Mouse (Mus musculus) megakaryocyte, embryonic 14.5 days (primary cell): ENCODE measurements around the gene Shisal2a. TPM values are rescaled to one million over a fixed set of nuclear protein-coding genes. Genes with fewer than 3 reads are reported as not detected.

Experiments used
- H3K27me3 ChIP-seq: replicated peaks from 2 replicates; pipeline ENCODE3; 2012; ENCODE audit warnings: inconsistent platforms
- H3K36me3 ChIP-seq: replicated peaks from 2 replicates; pipeline ENCODE3; 2012; ENCODE audit warnings: low read length, inconsistent platforms, mixed read lengths
- H3K4me1 ChIP-seq: 2 replicates; pipeline ENCODE4 v1.6.1; 2012; ENCODE audit warnings: inconsistent platforms
- H3K4me3 ChIP-seq: replicated peaks from 2 replicates; pipeline ENCODE3; 2012; ENCODE audit warnings: moderate library complexity, mild to moderate bottlenecking, inconsistent platforms
- H3K9me3 ChIP-seq: 2 replicates; pipeline ENCODE4 v1.6.1; 2012; ENCODE audit warnings: inconsistent platforms
- FLI1 ChIP-seq: IDR thresholded peaks from 2 replicates; pipeline ENCODE4 v1.6.1; 2012; ENCODE audit warnings: low read length, inconsistent platforms, mixed read lengths
- GATA1 ChIP-seq: IDR thresholded peaks from 3 replicates; pipeline ENCODE4 v1.6.1; 2012; ENCODE audit warnings: mixed read lengths, low read length, inconsistent platforms, borderline replicate concordance
- polyA plus RNA-seq: library from polyadenylated mRNA; stranded (reverse); fragments of >175 nt; gene quantifications from 2 replicates; pipeline ENCODE4 v1.2.3, GENCODE M21; 2012; ENCODE audit warnings: low replicate concordance; ENCODE audit not compliant: insufficient read depth

Gene Shisal2a
- not detected in 2 replicates for polyA plus RNA-seq

GRCm38 (mm10) chr4:108383183-108383714 is at the start of gene Shisal2a:
Shisal2a (minus strand) TSS chr4:108383349.
- Histone ChIP-seq H3K27me3 (peaks cover 75% of the 10 kb centered on the region), H3K4me1 (peaks cover 76% of the 10 kb centered on the region), H3K9me3 (no peaks in the 10 kb centered on the region; the same call in 1 of the 2 replicates), H3K36me3 (no peaks in the 10 kb centered on the region), H3K4me3 (peak within 1 kb of the TSS; percentile 90)
- no peak for TF ChIP-seq FLI1
- no peak for TF ChIP-seq GATA1

GRCm38 (mm10) chr4:108431561-108431936 is 48.4 kb upstream of the Shisal2a start:
- Histone ChIP-seq H3K27me3 (peaks cover 37% of the 10 kb centered on the region), H3K4me3 (no peak overlapping the region), H3K9me3 (no peaks in the 10 kb centered on the region), H3K4me1 (peaks cover 29% of the 10 kb centered on the region), H3K36me3 (no peaks in the 10 kb centered on the region)
- no peak for TF ChIP-seq FLI1
- TF ChIP-seq GATA1 = no peak

- TF ChIP-seq FLI1 (no peak), GATA1 (no peak)
These were observed 47.8 kb upstream of the Shisal2a start for GRCm38 (mm10) chr4:108430656-108431560.

GRCm38 (mm10) chr4:108428341-108428721 is 45.2 kb upstream of the Shisal2a start:
- TF ChIP-seq FLI1 (no peak), GATA1 (no peak)
- Histone ChIP-seq H3K9me3 (no peaks in the 10 kb centered on the region), H3K36me3 (no peaks in the 10 kb centered on the region), H3K4me1 (peaks cover 17% of the 10 kb centered on the region), H3K4me3 (no peak overlapping the region), H3K27me3 (peaks cover 43% of the 10 kb centered on the region)

More at GRCm38 (mm10) chr4:108430656-108431560, 47.8 kb upstream of the Shisal2a start:
- Histone ChIP-seq H3K4me1 (peaks cover 29% of the 10 kb centered on the region), H3K4me3 (no peak overlapping the region), H3K27me3 (peaks cover 44% of the 10 kb centered on the region), H3K9me3 (no peaks in the 10 kb centered on the region), H3K36me3 (no peaks in the 10 kb centered on the region)

GRCm38 (mm10) chr4:108427719-108428340 is 44.7 kb upstream of the Shisal2a start:
- TF ChIP-seq FLI1 (no peak), GATA1 (no peak)
- H3K27me3 ChIP-seq = peaks cover 42% of the 10 kb centered on the region
- H3K36me3 ChIP-seq = no peaks in the 10 kb centered on the region
- H3K4me3 ChIP-seq = no peak overlapping the region
- no peaks in the 10 kb centered on the region for H3K9me3 ChIP-seq
- H3K4me1 ChIP-seq = peaks cover 17% of the 10 kb centered on the region

GRCm38 (mm10) chr4:108424587-108424986 is 41.4 kb upstream of the Shisal2a start:
- H3K4me3 ChIP-seq = no peak overlapping the region
- no peaks in the 10 kb centered on the region for H3K36me3 ChIP-seq
- H3K4me1 ChIP-seq = peaks cover 12% of the 10 kb centered on the region
- TF ChIP-seq FLI1 (no peak), GATA1 (no peak)
- H3K9me3 ChIP-seq = peaks cover 5% of the 10 kb centered on the region; the same call in 1 of the 2 replicates
- H3K27me3 ChIP-seq = peaks cover 25% of the 10 kb centered on the region

GRCm38 (mm10) chr4:108407621-108408020 is 24.5 kb upstream of the Shisal2a start:
- Histone ChIP-seq H3K9me3 (peaks cover 5% of the 10 kb centered on the region), H3K36me3 (no peaks in the 10 kb centered on the region), H3K27me3 (peaks cover 49% of the 10 kb centered on the region), H3K4me3 (no peak overlapping the region), H3K4me1 (peaks cover 23% of the 10 kb centered on the region)
- no peak for TF ChIP-seq GATA1
- no peak for TF ChIP-seq FLI1

GRCm38 (mm10) chr4:108406861-108407401 is 23.8 kb upstream of the Shisal2a start, which contains the start of gene Gpx7:
Gpx7 (minus strand) TSS chr4:108406961.
- Histone ChIP-seq H3K27me3 (peaks cover 54% of the 10 kb centered on the region), H3K4me3 (peak within 1 kb of the TSS; percentile 90), H3K4me1 (peaks cover 23% of the 10 kb centered on the region), H3K36me3 (no peaks in the 10 kb centered on the region), H3K9me3 (peaks cover 5% of the 10 kb centered on the region)
- TF ChIP-seq GATA1 = no peak
- no peak for TF ChIP-seq FLI1

GRCm38 (mm10) chr4:108406138-108406860 is 23.1 kb upstream of the Shisal2a start:
- no peaks in the 10 kb centered on the region for H3K36me3 ChIP-seq
- H3K4me3 ChIP-seq = peak overlapping the region; percentile 90
- peaks cover 23% of the 10 kb centered on the region for H3K4me1 ChIP-seq
- peaks cover 5% of the 10 kb centered on the region for H3K9me3 ChIP-seq
- TF ChIP-seq GATA1 (no peak), FLI1 (no peak)
- H3K27me3 ChIP-seq = peaks cover 57% of the 10 kb centered on the region
